In genomic region chr3:88447676-88448183, GRCm38 (mm10) we compare ENCODE assay signal across 28 mouse cellular contexts. TPM values are rescaled to one million over a fixed set of nuclear protein-coding genes. Genes with fewer than 3 reads are reported as not detected.
DNase-seq lines count a peak whose midpoint lies in the region; ATAC-seq lines count a peak whose summit lies in the region.
"Had no signal": no experiment of that assay in that cellular context is flagged by ENCODE, and none has a peak within 500 bp of the region (broad histone marks: within the 10 kb centered on the region; RNA-seq: fewer than 3 reads in every experiment).

No protein-coding gene starts in this region.

- 46% methylated on average over 8 of the region's 8 CpGs for WGBS in heart, embryonic 11.5 days (ENCODE audit: insufficient replicate concordance)
- 54% methylated on average over 8 of the region's 8 CpGs for WGBS in heart, embryonic 10.5 days
- 60% methylated on average over 8 of the region's 8 CpGs for WGBS in midbrain, embryonic 11.5 days
- WGBS in midbrain, embryonic 15.5 days: 71% methylated on average over 8 of the region's 8 CpGs

- 0 out of 2 replicates have a peak overlapping the region, but pooled peaks have one; percentile 43 for H3K9ac ChIP-seq in heart, embryonic 11.5 days (ENCODE audit: low read depth, low read length)
- no peak overlapping the region for H3K9ac ChIP-seq in midbrain, embryonic 11.5 days (ENCODE audit: low read length)
- no peak overlapping the region for H3K9ac ChIP-seq in midbrain, embryonic 15.5 days
- H3K9ac ChIP-seq: forebrain, embryonic 12.5 days; heart, embryonic 13.5 days; hindbrain, embryonic 14.5 days; limb, embryonic 13.5 days; liver, embryonic 15.5 days; midbrain, embryonic 12.5 days; neural tube, embryonic 13.5 days had no signal

- no peak overlapping the region for H3K4me3 ChIP-seq in heart, embryonic 11.5 days (ENCODE audit: low read depth, low read length)
- no peak overlapping the region for H3K4me3 ChIP-seq in heart, embryonic 10.5 days
- no peak overlapping the region for H3K4me3 ChIP-seq in midbrain, embryonic 11.5 days (ENCODE audit: low read depth, low read length)
- no peak overlapping the region for H3K4me3 ChIP-seq in midbrain, embryonic 15.5 days
- H3K4me3 ChIP-seq: erythroblast, embryonic 14.5 days; forebrain, embryonic 12.5 days; heart, embryonic 13.5 days; limb, embryonic 13.5 days; liver, embryonic 15.5 days; midbrain, embryonic 12.5 days; neural tube, embryonic 13.5 days had no signal

- H3K36me3 ChIP-seq in heart, embryonic 11.5 days (ENCODE audit: control insufficient read depth, insufficient read depth, low read length): no peaks in the 10 kb centered on the region
- no peaks in the 10 kb centered on the region for H3K36me3 ChIP-seq in heart, embryonic 10.5 days
- no peaks in the 10 kb centered on the region for H3K36me3 ChIP-seq in midbrain, embryonic 11.5 days (ENCODE audit: control insufficient read depth, insufficient read depth, low read length)
- H3K36me3 ChIP-seq in midbrain, embryonic 15.5 days (replicated peaks): peaks cover 33% of the 10 kb centered on the region; the same call in 1 of the 2 replicates
- H3K36me3 ChIP-seq: heart, embryonic 13.5 days; limb, embryonic 13.5 days had no signal

- no peak for DNase-seq in heart, embryonic 10.5 days (ENCODE audit: low spot score)
- DNase-seq in midbrain, embryonic 11.5 days (ENCODE audit: low spot score, missing footprints): peak; percentile 80
- DNase-seq in yolk sac, embryonic 10.5 days (ENCODE audit: low spot score): peak; percentile 64
- no peak for DNase-seq in kidney, adult 11 months
- no peak for DNase-seq in lung, postnatal 4 days
- DNase-seq: adrenal gland, postnatal 36 days; cerebellum, adult 18-20 months; cerebellum, postnatal 14 days; gastrocnemius, postnatal 25 days; heart, adult 18-20 months; heart, postnatal 10 days; kidney, adult 8-10 months; layer of hippocampus, postnatal 36 days; right cerebral cortex, postnatal 4 days; thymus, adult 18-20 months; thymus, postnatal 25 days had no signal

- no peak overlapping the region for H3K4me2 ChIP-seq in heart, embryonic 11.5 days
- no peak overlapping the region for H3K4me2 ChIP-seq in midbrain, embryonic 11.5 days
- no peak overlapping the region for H3K4me2 ChIP-seq in midbrain, embryonic 15.5 days
- H3K4me2 ChIP-seq: forebrain, embryonic 12.5 days; heart, embryonic 13.5 days; hindbrain, embryonic 14.5 days; limb, embryonic 13.5 days; liver, embryonic 15.5 days; midbrain, embryonic 12.5 days; neural tube, embryonic 13.5 days had no signal

- peaks cover 21% of the 10 kb centered on the region for H3K27me3 ChIP-seq in heart, embryonic 11.5 days (ENCODE audit: control insufficient read depth, insufficient read depth, low read length)
- peaks cover 50% of the 10 kb centered on the region for H3K27me3 ChIP-seq in heart, embryonic 10.5 days (ENCODE audit: insufficient read depth, poor library complexity, severe bottlenecking)
- no peaks in the 10 kb centered on the region for H3K27me3 ChIP-seq in midbrain, embryonic 11.5 days (ENCODE audit: control insufficient read depth, insufficient read depth, low read length)
- H3K27me3 ChIP-seq in midbrain, embryonic 15.5 days (replicated peaks): no peaks in the 10 kb centered on the region
- H3K27me3 ChIP-seq: limb, embryonic 13.5 days had no signal

- no peak for ATAC-seq in heart, embryonic 11.5 days (replicated peaks; ENCODE audit: insufficient number of reproducible peaks, low FRiP score, low TSS enrichment)
- no peak for ATAC-seq in midbrain, embryonic 11.5 days (ENCODE audit: low FRiP score)
- no peak for ATAC-seq in midbrain, embryonic 15.5 days (replicated peaks)
- peak; percentile 79 for ATAC-seq in megakaryocyte-erythroid progenitor cell, adult 5-6 weeks (replicated peaks; ENCODE audit: low FRiP score, low TSS enrichment, poor library complexity, severe bottlenecking)

- no peaks in the 10 kb centered on the region for H3K4me1 ChIP-seq in heart, embryonic 11.5 days (ENCODE audit: control insufficient read depth, insufficient read depth, low read length)
- H3K4me1 ChIP-seq in heart, embryonic 10.5 days: peaks cover 22% of the 10 kb centered on the region
- peaks cover 7% of the 10 kb centered on the region for H3K4me1 ChIP-seq in midbrain, embryonic 11.5 days (ENCODE audit: control insufficient read depth, insufficient read depth, low read length)
- peaks cover 6% of the 10 kb centered on the region for H3K4me1 ChIP-seq in midbrain, embryonic 15.5 days

- no peaks in the 10 kb centered on the region for H3K9me3 ChIP-seq in heart, embryonic 11.5 days (replicated peaks; ENCODE audit: control insufficient read depth, low read length)
- no peaks in the 10 kb centered on the region for H3K9me3 ChIP-seq in heart, embryonic 10.5 days
- no peaks in the 10 kb centered on the region for H3K9me3 ChIP-seq in midbrain, embryonic 11.5 days (ENCODE audit: control insufficient read depth, low read length)
- no peaks in the 10 kb centered on the region for H3K9me3 ChIP-seq in midbrain, embryonic 15.5 days
- H3K9me3 ChIP-seq: forebrain, embryonic 12.5 days; heart, embryonic 13.5 days; limb, embryonic 13.5 days; liver, embryonic 15.5 days; midbrain, embryonic 12.5 days; neural tube, embryonic 13.5 days had no signal

- H3K27ac ChIP-seq in heart, embryonic 11.5 days (ENCODE audit: low read depth, low read length): no peak overlapping the region
- no peak overlapping the region for H3K27ac ChIP-seq in heart, embryonic 10.5 days
- H3K27ac ChIP-seq in midbrain, embryonic 11.5 days (ENCODE audit: low read depth, low read length): no peak overlapping the region
- H3K27ac ChIP-seq in midbrain, embryonic 15.5 days: no peak overlapping the region
- H3K27ac ChIP-seq: forebrain, embryonic 12.5 days; heart, embryonic 13.5 days; hindbrain, embryonic 14.5 days; kidney, postnatal 0 days; limb, embryonic 13.5 days; liver, embryonic 15.5 days; midbrain, embryonic 12.5 days; neural tube, embryonic 13.5 days had no signal

RNA-seq across cellular contexts. Expression of gene Sema4a, which starts 13.3 kb away (rescaled TPM):
- 0.80 and 0.92 TPM in 2 replicates for polyA plus RNA-seq in heart, embryonic 11.5 days (2014; fragmentation: Nextera tagmentation; extraction: Ambion mirVana)
- 1.7 and 4.3 TPM in 2 replicates for polyA plus RNA-seq in heart, embryonic 10.5 days (2016; fragmentation: Nextera tagmentation; extraction: Ambion mirVana)
- 6.3 and 6.8 TPM in 2 replicates for polyA plus RNA-seq in midbrain, embryonic 11.5 days (2014; fragmentation: Nextera tagmentation; extraction: Ambion mirVana)
- 39.1 and 39.3 TPM in 2 replicates for polyA plus RNA-seq in midbrain, embryonic 15.5 days (2015; fragmentation: Nextera tagmentation; extraction: Ambion mirVana)
- total RNA-seq in megakaryocyte-erythroid progenitor cell, adult 5-6 weeks (2014; fragmentation: Nextera tagmentation): 2.6 and 4.1 TPM in 2 replicates
- 1.1 and 2.1 TPM in 2 replicates for total RNA-seq in megakaryocyte-erythroid progenitor cell, adult 5-6 weeks (2017)

RNA-seq across cellular contexts. Expression of gene Slc25a44, which starts 22.8 kb away (rescaled TPM):
- polyA plus RNA-seq in heart, embryonic 11.5 days (2014; fragmentation: Nextera tagmentation; extraction: Ambion mirVana): 14.8 and 15.6 TPM in 2 replicates
- polyA plus RNA-seq in heart, embryonic 10.5 days (2016; fragmentation: Nextera tagmentation; extraction: Ambion mirVana): 16.8 and 17.5 TPM in 2 replicates
- 20.8 and 22.3 TPM in 2 replicates for polyA plus RNA-seq in midbrain, embryonic 11.5 days (2014; fragmentation: Nextera tagmentation; extraction: Ambion mirVana)
- 39.6 and 41.2 TPM in 2 replicates for polyA plus RNA-seq in midbrain, embryonic 15.5 days (2015; fragmentation: Nextera tagmentation; extraction: Ambion mirVana)
- total RNA-seq in megakaryocyte-erythroid progenitor cell, adult 5-6 weeks (2014; fragmentation: Nextera tagmentation): 28.0 and 30.2 TPM in 2 replicates
- 18.9 and 31.7 TPM in 2 replicates for total RNA-seq in megakaryocyte-erythroid progenitor cell, adult 5-6 weeks (2017)

RNA-seq across cellular contexts. Expression of gene Pmf1, which starts 37.6 kb away (rescaled TPM):
- 115 and 118 TPM in 2 replicates for polyA plus RNA-seq in heart, embryonic 11.5 days (2014; fragmentation: Nextera tagmentation; extraction: Ambion mirVana)
- 131 and 149 TPM in 2 replicates for polyA plus RNA-seq in heart, embryonic 10.5 days (2016; fragmentation: Nextera tagmentation; extraction: Ambion mirVana)
- polyA plus RNA-seq in midbrain, embryonic 11.5 days (2014; fragmentation: Nextera tagmentation; extraction: Ambion mirVana): 128 and 132 TPM in 2 replicates
- polyA plus RNA-seq in midbrain, embryonic 15.5 days (2015; fragmentation: Nextera tagmentation; extraction: Ambion mirVana): 23.6 and 26.7 TPM in 2 replicates
- total RNA-seq in megakaryocyte-erythroid progenitor cell, adult 5-6 weeks (2014; fragmentation: Nextera tagmentation): 188 and 207 TPM in 2 replicates
- 87.9 and 145 TPM in 2 replicates for total RNA-seq in megakaryocyte-erythroid progenitor cell, adult 5-6 weeks (2017)

Comparison
In these comparisons a context has a peak if more than half of its experiments do, and no peak if none do; other contexts are left out.
1. DNase-seq: peak in midbrain, embryonic 11.5 days (single experiment) and yolk sac, embryonic 10.5 days (single experiment); none in heart, embryonic 10.5 days (single experiment), kidney, adult 11 months (single experiment) and lung, postnatal 4 days (0 of 2).